Mouse (Mus musculus) duodenum, adult 2 months (tissue): ENCODE measurements around the gene Tpx2. TPM values are rescaled to one million over a fixed set of nuclear protein-coding genes. Genes with fewer than 3 reads are reported as not detected.

Experiments used
- polyA plus RNA-seq: library from polyadenylated mRNA; depleted of rRNA; stranded (reverse); fragments of >200 nt; gene quantifications from 2 replicates; pipeline ENCODE4 v1.2.3, GENCODE M21; 2012; ENCODE audit warnings: low replicate concordance; rRNA removed

Tpx2 gene
- polyA plus RNA-seq = 0.34 and 0.41 TPM in 2 replicates

GRCm38 (mm10) chr2:152847815-152848302 is at the start of gene Tpx2:
Tpx2 (plus strand) TSS chr2:152847964.

GRCm38 (mm10) chr2:152831019-152831878 is 16.5 kb upstream of the Tpx2 start, which contains the start of gene Bcl2l1:
Bcl2l1 (minus strand) TSS chr2:152831728.

GRCm38 (mm10) chr2:152911031-152911430 is 63.3 kb downstream of the Tpx2 start, which contains the start of gene Mylk2:
Mylk2 (plus strand) TSS chr2:152911352.

DNA sequence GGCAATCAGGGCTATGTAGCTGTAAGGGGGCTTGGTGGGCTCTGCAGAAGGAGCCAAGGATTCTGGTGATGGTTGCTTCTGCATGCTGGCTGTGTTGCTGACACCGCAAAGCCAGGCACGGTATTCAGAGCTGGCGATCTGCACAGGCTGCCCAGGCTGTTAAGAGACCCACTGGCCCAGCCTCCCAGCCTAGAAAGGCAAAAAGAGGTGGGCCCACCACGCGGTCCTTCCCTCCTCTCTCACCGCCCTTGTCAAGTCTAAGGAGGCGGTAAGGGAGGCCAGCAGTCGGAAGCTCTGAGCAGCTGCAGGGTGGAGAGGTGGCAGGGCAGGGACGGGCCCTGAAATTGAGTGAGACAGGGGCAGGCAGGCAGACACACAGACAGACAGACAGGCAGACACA is 85.3 kb downstream of the Tpx2 start, which contains the start of gene Foxs1:
TSS of gene Foxs1 (minus strand) at position 161 of the 400 bp plus-strand sequence.

Other genes with a start within 250 kb of the Tpx2 start
- gene Defb45, start 248.6 kb upstream of the Tpx2 start, polyA plus RNA-seq = not detected in 2 replicates
- not detected in 2 replicates for gene Defb36, start 243.6 kb upstream of the Tpx2 start, polyA plus RNA-seq
- gene Defb25, start 224.9 kb upstream of the Tpx2 start, polyA plus RNA-seq = not detected in 2 replicates
- gene Rem1, start 221.0 kb upstream of the Tpx2 start, polyA plus RNA-seq = 4.0 and 4.4 TPM in 2 replicates
- 131 and 168 TPM in 2 replicates for gene H13, start 178.5 kb upstream of the Tpx2 start, polyA plus RNA-seq
- gene Mcts2, start 160.9 kb upstream of the Tpx2 start, polyA plus RNA-seq = 1.0 and 1.1 TPM in 2 replicates
- gene Id1, start 111.7 kb upstream of the Tpx2 start, polyA plus RNA-seq = 431 and 630 TPM in 2 replicates
- gene Cox4i2, start 93.8 kb upstream of the Tpx2 start, polyA plus RNA-seq = 0.60 and 1.2 TPM in 2 replicates
- gene Bcl2l1, start 16.2 kb upstream of the Tpx2 start, polyA plus RNA-seq = 28.4 and 66.4 TPM in 2 replicates
- gene Mylk2, start 63.4 kb downstream of the Tpx2 start, polyA plus RNA-seq = 0.04 TPM in 1 of 2 replicates, not detected in the other
- 2.4 and 3.3 TPM in 2 replicates for gene Foxs1, start 85.2 kb downstream of the Tpx2 start, polyA plus RNA-seq
- 0.02 and 0.04 TPM in 2 replicates for gene Dusp15, start 103.7 kb downstream of the Tpx2 start, polyA plus RNA-seq
- gene Ttll9, start 114.5 kb downstream of the Tpx2 start, polyA plus RNA-seq = not detected in 2 replicates
- 12.2 and 13.6 TPM in 2 replicates for gene Pdrg1, start 167.5 kb downstream of the Tpx2 start, polyA plus RNA-seq
- 0.09 and 0.12 TPM in 2 replicates for gene Xkr7, start 183.9 kb downstream of the Tpx2 start, polyA plus RNA-seq
- 7.3 and 7.4 TPM in 2 replicates for gene Ccm2l, start 218.0 kb downstream of the Tpx2 start, polyA plus RNA-seq